Mouse (Mus musculus) granulocyte monocyte progenitor cell, adult 5-6 weeks (primary cell): ENCODE data around the gene Apol7c. TPM values are rescaled to one million over a fixed set of nuclear protein-coding genes. Genes with fewer than 3 reads are reported as not detected.
"Not testable (repeated sequence)": the region's sequence is repeated elsewhere in the genome, so short reads cannot be mapped to it uniquely, and the experiment has no call there.

ENCODE experiments used
- ATAC-seq: replicated peaks from 2 replicates; pipeline ENCODE4 v1.8.0; 2016; ENCODE audit warnings: mild to moderate bottlenecking, moderate TSS enrichment, inconsistent platforms; ENCODE audit not compliant: poor library complexity, severe bottlenecking
- total RNA-seq, 2 experiments: library from RNA; stranded (forward) in 1 of 2; stranded (reverse) in 1 of 2; fragments of 200-712, 200-1000 nt in 1 of 2; fragments of >200 nt in 1 of 2; fragmentation: Nextera tagmentation in 1 of 2; gene quantifications; 2 replicates each; pipeline ENCODE4 v1.2.3; 2014 to 2017

The Apol7c gene
- total RNA-seq (2014; fragmentation: Nextera tagmentation) = not detected in 2 replicates
- 0.57 TPM in 1 of 2 replicates, not detected in the other for total RNA-seq (2017)

- no peak for ATAC-seq
These were observed at the start of gene Apol7c for GRCm38 (mm10) chr15:77533216-77533615. Gene Apol7c, minus strand, starts transcription at chr15:77533316.

GRCm38 (mm10) chr15:77581681-77582080, 48.6 kb upstream of the Apol7c start:
- ATAC-seq = no peak

- ATAC-seq = no peak
These were observed 46.2 kb upstream of the Apol7c start for GRCm38 (mm10) chr15:77579311-77579710.

GRCm38 (mm10) chr15:77578801-77579200, 45.7 kb upstream of the Apol7c start:
- ATAC-seq = no peak

- ATAC-seq = no peak
These were observed 30.1 kb upstream of the Apol7c start for GRCm38 (mm10) chr15:77563219-77563618.

- no peak for ATAC-seq
These were observed 28.7 kb upstream of the Apol7c start, which contains the start of gene 1700025B11Rik for GRCm38 (mm10) chr15:77561792-77562191. Gene 1700025B11Rik, minus strand, starts transcription at chr15:77561892.

- not testable (repeated sequence) for ATAC-seq
These were observed 6.1 kb upstream of the Apol7c start for GRCm38 (mm10) chr15:77539221-77539620.

- ATAC-seq = not testable (repeated sequence)
These were observed 9.8 kb downstream of the Apol7c start for GRCm38 (mm10) chr15:77523186-77523843.

- ATAC-seq = not testable (repeated sequence)
These were observed 12.5 kb downstream of the Apol7c start for GRCm38 (mm10) chr15:77520596-77520995.

- ATAC-seq = not testable (repeated sequence)
These were observed 25.1 kb downstream of the Apol7c start, which contains the start of gene Apol11a for GRCm38 (mm10) chr15:77507966-77508365. Gene Apol11a, plus strand, starts transcription at chr15:77508271.

- ATAC-seq = not testable (repeated sequence)
These were observed 38.4 kb downstream of the Apol7c start for GRCm38 (mm10) chr15:77494694-77495093.

- ATAC-seq = not testable (repeated sequence)
These were observed 39.9 kb downstream of the Apol7c start for GRCm38 (mm10) chr15:77493181-77493580.

GRCm38 (mm10) chr15:77482140-77482794, 50.8 kb downstream of the Apol7c start:
- ATAC-seq = no peak

GRCm38 (mm10) chr15:77476693-77477092, 56.4 kb downstream of the Apol7c start, which contains the start of gene Apol10a:
Gene Apol10a, plus strand, starts transcription at chr15:77477047.
- not testable (repeated sequence) for ATAC-seq

Other genes with a start within 250 kb of the Apol7c start
- gene Rbfox2, start 226.3 kb downstream of the Apol7c start, total RNA-seq (2014; fragmentation: Nextera tagmentation) = 0.19 and 0.24 TPM in 2 replicates
- 2.8 and 3.6 TPM in 2 replicates for gene Rbfox2, start 226.3 kb downstream of the Apol7c start, total RNA-seq (2017)
- not detected in 2 replicates for gene Apol7a, start 134.2 kb downstream of the Apol7c start, total RNA-seq (2014; fragmentation: Nextera tagmentation)
- not detected in 2 replicates for gene Apol7a, start 134.2 kb downstream of the Apol7c start, total RNA-seq (2017)
- not detected in 2 replicates for gene Apol9a, start 122.2 kb downstream of the Apol7c start, total RNA-seq (2014; fragmentation: Nextera tagmentation)
- not detected in 2 replicates for gene Apol9a, start 122.2 kb downstream of the Apol7c start, total RNA-seq (2017)
- gene Apol7b, start 85.8 kb downstream of the Apol7c start, total RNA-seq (2014; fragmentation: Nextera tagmentation) = not detected in 2 replicates
- gene Apol7b, start 85.8 kb downstream of the Apol7c start, total RNA-seq (2017) = not detected in 2 replicates
- gene Apol10a, start 56.3 kb downstream of the Apol7c start, total RNA-seq (2014; fragmentation: Nextera tagmentation) = not detected in 2 replicates
- not detected in 2 replicates for gene Apol10a, start 56.3 kb downstream of the Apol7c start, total RNA-seq (2017)
- gene Apol11a, start 25.0 kb downstream of the Apol7c start, total RNA-seq (2014; fragmentation: Nextera tagmentation) = not detected in 2 replicates
- not detected in 2 replicates for gene Apol11a, start 25.0 kb downstream of the Apol7c start, total RNA-seq (2017)
- not detected in 2 replicates for gene 1700025B11Rik, start 28.6 kb upstream of the Apol7c start, total RNA-seq (2014; fragmentation: Nextera tagmentation)
- not detected in 2 replicates for gene 1700025B11Rik, start 28.6 kb upstream of the Apol7c start, total RNA-seq (2017)
- gene Apol10b, start 62.8 kb upstream of the Apol7c start, total RNA-seq (2014; fragmentation: Nextera tagmentation) = not detected in 2 replicates
- not detected in 2 replicates for gene Apol10b, start 62.8 kb upstream of the Apol7c start, total RNA-seq (2017)
- gene Gm36245, start 65.9 kb upstream of the Apol7c start, total RNA-seq (2014; fragmentation: Nextera tagmentation) = not detected in 2 replicates
- gene Gm36245, start 65.9 kb upstream of the Apol7c start, total RNA-seq (2017) = not detected in 2 replicates
- not detected in 2 replicates for gene Apol11b, start 110.0 kb upstream of the Apol7c start, total RNA-seq (2014; fragmentation: Nextera tagmentation)
- not detected in 2 replicates for gene Apol11b, start 110.0 kb upstream of the Apol7c start, total RNA-seq (2017)
- gene Apol7e, start 165.5 kb upstream of the Apol7c start, total RNA-seq (2014; fragmentation: Nextera tagmentation) = not detected in 2 replicates
- gene Apol7e, start 165.5 kb upstream of the Apol7c start, total RNA-seq (2017) = 1.4 TPM in 1 of 2 replicates, not detected in the other
- gene Apol9b, start 195.7 kb upstream of the Apol7c start, total RNA-seq (2014; fragmentation: Nextera tagmentation) = not detected in 2 replicates
- gene Apol9b, start 195.7 kb upstream of the Apol7c start, total RNA-seq (2017) = not detected in 2 replicates
- gene Apol8, start 223.7 kb upstream of the Apol7c start, total RNA-seq (2014; fragmentation: Nextera tagmentation) = not detected in 2 replicates
- 0.04 TPM in 1 of 2 replicates, not detected in the other for gene Apol8, start 223.7 kb upstream of the Apol7c start, total RNA-seq (2017)